Mouse (Mus musculus) large intestine, adult 2 months (tissue): ENCODE results near the gene Hmg20b. TPM values are rescaled to one million over a fixed set of nuclear protein-coding genes. Genes with fewer than 3 reads are reported as not detected.

Source experiments
- DNase-seq: peaks from one replicate; pipeline ENCODE4 v3.0.0-alpha.2; 2012; ENCODE audit warnings: low read depth, low spot score
- WGBS: fragments of 180-500 bp; shearing (Covaris S2); methylation state at CpG from one replicate; pipeline ENCODE4 v1.1.7; 2018; 5-methylcytosine and 5-hydroxymethylcytosine counted together
- polyA plus RNA-seq: library from polyadenylated mRNA; depleted of rRNA; stranded (reverse); fragments of >200 nt; gene quantifications from 2 replicates; pipeline ENCODE4 v1.2.3, GENCODE M21; 2012; rRNA removed

The Hmg20b gene
- polyA plus RNA-seq: 83.6 and 98.6 TPM in 2 replicates

DNA sequence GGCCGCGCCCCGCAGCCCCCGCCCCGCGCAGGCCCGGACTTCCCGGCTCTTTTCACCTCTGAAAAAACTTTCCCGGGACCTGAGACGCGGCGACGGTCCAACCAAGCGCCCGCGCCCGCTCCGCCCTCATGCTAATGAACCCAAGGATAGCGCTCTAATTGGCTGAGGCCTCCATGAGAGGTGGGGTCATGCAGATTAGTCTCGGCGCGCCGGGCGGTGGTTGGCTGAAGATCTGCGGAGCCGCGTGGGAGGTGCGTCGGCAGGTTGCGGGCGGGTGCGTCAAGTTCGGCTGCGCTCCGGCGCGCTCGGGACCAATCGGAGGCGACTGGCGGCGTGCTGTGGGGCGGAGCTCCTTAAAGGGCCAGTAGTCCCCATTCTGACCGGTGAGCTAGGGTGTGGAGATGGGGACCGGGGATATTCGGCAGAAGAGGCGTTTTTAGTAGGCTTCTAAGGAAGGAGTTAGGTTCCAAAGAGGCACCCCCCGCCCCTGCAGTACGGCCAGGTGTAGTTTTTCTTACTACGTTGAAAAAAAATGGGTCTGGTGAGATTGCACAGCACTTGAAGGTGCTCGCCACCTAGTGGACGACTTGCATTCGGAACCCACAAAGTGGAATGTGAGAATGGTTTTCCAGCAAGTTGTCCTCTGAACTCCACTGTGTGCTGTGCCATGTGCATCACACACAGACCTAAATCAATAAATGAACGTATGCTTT lies at the start of gene Hmg20b:
Hmg20b (minus strand) TSS at position 130 of the 713 bp plus-strand sequence.
- 1% methylated on average over 54 of the region's 54 CpGs for WGBS
- DNase-seq: peak; percentile 98

- WGBS: 91% methylated on average over 18 of the region's 18 CpGs
- no peak for DNase-seq
These were observed 49.6 kb upstream of the Hmg20b start for GRCm38 (mm10) chr10:81399798-81400308.

GRCm38 (mm10) chr10:81399296-81399695 lies 49.0 kb upstream of the Hmg20b start:
- DNase-seq: no peak
- WGBS: 88% methylated on average over 5 of the region's 5 CpGs

GRCm38 (mm10) chr10:81396749-81397148 lies 46.5 kb upstream of the Hmg20b start:
- WGBS: 86% methylated on average over 5 of the region's 5 CpGs

GRCm38 (mm10) chr10:81395865-81396264 lies 45.6 kb upstream of the Hmg20b start:
- WGBS: 83% methylated on average over 4 of the region's 4 CpGs
- DNase-seq: no peak

More at GRCm38 (mm10) chr10:81396749-81397148, 46.5 kb upstream of the Hmg20b start:
- DNase-seq: no peak

GRCm38 (mm10) chr10:81395127-81395526 lies 44.8 kb upstream of the Hmg20b start:
- 16% methylated on average over 5 of the region's 5 CpGs for WGBS
- DNase-seq: no peak

DNA sequence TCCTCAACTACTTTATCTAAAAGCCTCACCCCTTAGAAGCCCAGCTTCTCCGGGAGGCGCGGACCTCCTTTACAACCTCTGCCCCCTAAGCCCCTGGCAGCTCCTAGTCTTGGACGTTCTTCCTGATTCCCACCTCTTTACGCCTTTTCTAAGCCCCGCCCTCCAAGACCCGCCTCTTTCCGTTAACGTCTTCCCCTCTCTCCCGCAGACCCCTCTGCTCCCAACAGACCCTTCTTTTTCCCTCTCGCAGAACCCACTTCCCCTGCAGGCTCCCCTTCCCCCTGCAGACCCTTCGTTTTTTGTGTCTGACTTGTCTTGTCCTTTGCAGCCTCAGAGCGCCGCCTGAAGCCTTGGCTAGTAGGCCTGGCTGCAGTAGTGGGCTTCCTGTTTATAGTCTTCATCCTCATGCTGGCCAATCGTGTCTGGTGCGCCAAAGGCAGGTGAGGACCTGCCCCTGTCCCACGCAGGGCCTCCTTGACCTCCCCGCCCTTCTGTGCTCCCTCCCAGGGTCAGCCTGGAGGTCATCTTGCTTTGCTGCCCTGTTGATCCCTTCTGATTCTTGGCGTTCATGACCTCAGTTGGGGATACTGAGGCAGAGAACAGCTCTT lies 43.3 kb upstream of the Hmg20b start:
- 5% methylated on average over 19 of the region's 19 CpGs for WGBS
- no peak for DNase-seq

GRCm38 (mm10) chr10:81392781-81393185 lies 42.5 kb upstream of the Hmg20b start, which contains the start of gene Smim24:
Gene Smim24 (plus strand): TSS chr10:81393051.
- 20% methylated on average over 14 of the region's 14 CpGs for WGBS
- no peak for DNase-seq

GRCm38 (mm10) chr10:81392270-81392669 lies 42.0 kb upstream of the Hmg20b start:
- 28% methylated on average over 6 of the region's 6 CpGs for WGBS
- no peak for DNase-seq

- WGBS: 87% methylated on average over 13 of the region's 13 CpGs
- no peak for DNase-seq
These were observed 40.3 kb upstream of the Hmg20b start for GRCm38 (mm10) chr10:81390678-81390965.

- 60% methylated on average over 23 of the region's 23 CpGs for WGBS
- DNase-seq: no peak
These were observed 39.8 kb upstream of the Hmg20b start for GRCm38 (mm10) chr10:81389801-81390677.

- no peak for DNase-seq
- 67% methylated on average over 3 of the region's 3 CpGs for WGBS
These were observed 39.1 kb upstream of the Hmg20b start for GRCm38 (mm10) chr10:81389373-81389772.

DNA sequence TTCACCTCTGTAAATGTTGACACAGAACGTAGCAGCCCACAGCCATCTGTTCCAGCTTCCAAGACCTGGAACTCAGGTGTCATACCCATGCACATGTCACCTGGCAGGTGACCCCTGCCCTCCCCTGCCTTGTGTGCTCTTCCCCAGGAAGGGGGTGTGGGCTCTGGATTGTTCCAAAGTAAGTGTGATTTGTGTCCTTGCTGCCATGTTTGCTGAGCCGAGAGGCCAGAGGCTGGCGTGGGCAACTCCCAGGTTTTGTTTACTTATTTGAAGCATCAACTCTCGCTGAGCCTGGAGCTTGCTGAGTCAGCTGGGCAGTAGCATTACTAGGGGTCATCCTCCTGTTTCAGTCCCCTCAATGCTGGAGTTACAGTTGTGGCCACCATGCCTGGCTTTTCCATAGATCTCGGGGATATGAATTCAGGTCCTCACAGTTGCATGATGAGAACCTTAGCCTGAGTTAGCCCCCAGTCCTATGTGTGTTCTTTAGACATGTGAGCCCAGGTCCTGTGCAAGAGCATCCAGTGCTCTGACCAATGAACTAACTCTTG lies 38.3 kb upstream of the Hmg20b start, which contains the start of gene Gm48552:
Gm48552 (plus strand) TSS at position 501 of the 551 bp plus-strand sequence.
- DNase-seq: no peak
- 39% methylated on average over 5 of the region's 5 CpGs for WGBS

DNA sequence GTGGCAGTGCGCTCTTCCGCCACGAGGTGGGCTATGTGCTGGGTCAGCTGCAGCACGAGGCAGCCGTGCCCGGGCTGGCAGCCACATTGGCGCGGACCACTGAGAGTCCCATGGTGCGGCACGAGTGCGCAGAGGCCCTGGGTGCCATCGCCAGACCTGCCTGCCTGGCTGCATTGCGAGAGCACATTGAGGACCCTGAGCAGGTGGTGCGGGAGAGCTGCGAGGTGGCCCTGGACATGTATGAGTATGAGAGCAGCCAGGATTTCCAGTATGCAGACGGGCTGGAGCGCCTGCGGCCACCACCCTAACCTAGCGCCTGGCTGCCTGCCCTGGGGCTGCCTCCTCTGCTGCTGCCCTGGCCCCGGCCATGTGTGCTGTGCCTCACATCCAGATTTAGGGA lies 37.4 kb upstream of the Hmg20b start:
- DNase-seq: no peak
- WGBS: 92% methylated on average over 20 of the region's 20 CpGs

GRCm38 (mm10) chr10:81385603-81386306 lies 35.5 kb upstream of the Hmg20b start:
- 70% methylated on average over 22 of the region's 22 CpGs for WGBS
- DNase-seq: no peak

GRCm38 (mm10) chr10:81384605-81384982 lies 34.3 kb upstream of the Hmg20b start:
- DNase-seq: no peak
- under 1% methylated on average over 19 of the region's 19 CpGs for whole genome bisulfite sequencing

GRCm38 (mm10) chr10:81383802-81384604 lies 33.7 kb upstream of the Hmg20b start, which contains the start of the genes Dohh and Gm48551:
Gene Dohh (plus strand): TSS chr10:81384428.
Gene Gm48551 (plus strand): TSS chr10:81384466.
- DNase-seq: peak; percentile 97
- 6% methylated on average over 54 of the region's 54 CpGs for WGBS

DNA sequence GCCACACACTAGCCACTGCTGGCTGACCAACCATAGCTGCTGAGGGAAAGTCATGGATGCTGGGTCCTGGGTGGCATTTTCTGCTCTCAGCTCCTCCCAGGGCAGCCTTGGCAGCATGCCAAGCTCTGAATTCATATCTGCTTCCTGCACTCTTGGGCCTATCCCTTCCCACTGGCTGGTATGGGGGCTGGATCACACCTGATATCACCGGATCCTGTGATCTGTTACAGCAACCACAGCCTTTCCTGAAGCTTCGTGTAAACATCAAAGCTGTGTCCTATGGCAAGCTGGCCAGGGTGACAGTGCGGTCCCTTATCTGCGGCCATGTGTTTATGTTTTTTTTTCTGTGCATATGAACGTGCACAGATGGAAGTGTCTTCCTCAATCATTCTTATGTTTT lies 31.8 kb upstream of the Hmg20b start:
- WGBS: 35% methylated on average over 5 of the region's 5 CpGs
- no peak for DNase-seq
